Mouse (Mus musculus): ENCODE data around the gene Thsd4. TPM values are rescaled to one million over a fixed set of nuclear protein-coding genes. Genes with fewer than 3 reads are reported as not detected.

The Thsd4 gene
- polyA plus RNA-seq, 1 experiment from 2014 or later: 19.5 TPM

Other genes with a start within 250 kb of the Thsd4 start
- gene Lrrc49, start 166.1 kb upstream of the Thsd4 start, polyA plus RNA-seq (2016; fragmentation: Nextera tagmentation; extraction: Ambion mirVana): 9.0 and 12.4 TPM in 2 replicates
- gene Larp6, start 190.9 kb upstream of the Thsd4 start, polyA plus RNA-seq (2016; fragmentation: Nextera tagmentation; extraction: Ambion mirVana): 0.44 and 0.68 TPM in 2 replicates